Mouse (Mus musculus): ENCODE data around the gene Hdlbp.

DNA sequence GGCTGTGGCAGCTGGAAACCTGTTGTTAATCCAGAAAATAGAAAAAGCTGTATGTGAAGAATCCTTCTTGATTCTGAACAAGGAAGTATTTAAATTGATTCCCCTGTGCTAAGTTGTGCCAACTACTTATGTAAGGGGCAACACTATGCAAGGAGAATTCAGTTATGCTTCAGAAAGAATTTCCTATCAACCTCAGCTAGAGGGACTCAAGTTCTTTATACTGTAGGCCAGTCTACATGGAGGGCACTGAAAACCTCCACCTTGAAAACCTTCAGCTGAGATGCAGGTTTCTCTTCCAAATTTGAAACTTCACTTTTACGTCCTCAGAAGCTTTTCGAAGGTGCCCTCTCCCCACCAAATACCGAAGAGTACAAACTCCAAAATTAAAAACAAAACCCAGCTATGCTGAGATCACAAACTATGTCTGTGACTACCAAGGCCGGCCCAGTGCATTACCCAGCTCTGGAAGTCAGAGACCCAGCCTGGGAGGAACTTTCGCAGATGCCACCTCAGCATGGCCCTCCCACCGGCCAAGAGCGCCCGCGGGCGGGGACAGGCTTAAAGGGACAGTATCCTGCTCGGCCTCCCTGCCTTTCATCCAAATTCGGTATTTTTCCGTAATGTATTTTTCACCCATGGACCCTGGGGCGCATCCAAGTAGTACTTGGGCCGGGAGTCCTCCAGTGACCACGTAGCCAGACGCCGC lies 34.1 kb downstream of the Hdlbp start:
- no peak for TF ChIP-seq CTCF (IDR thresholded peaks at IDR 0.05; ENCODE audit: low read depth, low read length)
- no peak for TF ChIP-seq POLR2A (IDR thresholded peaks at IDR 0.05; ENCODE audit: insufficient read depth, low read length)
